Mouse (Mus musculus): ENCODE measurements at regions not wholly inside any gene's neighbourhood (a gene's known extent, or its start where the extent isn't known, plus 50 kb on each side); places are given as distances from the start of the nearest gene placed in this dataset.
"Not testable (repeated sequence)": the region's sequence is repeated elsewhere in the genome, so short reads cannot be mapped to it uniquely, and the experiment has no call there.

GRCm38 (mm10) chr12:113241373-113242193 is 55.9 kb downstream of the Tmem121 start:
- no peak for DNase-seq

GRCm38 (mm10) chr12:113242194-113242510 is 56.4 kb downstream of the Tmem121 start:
- no peak for DNase-seq

- DNase-seq: no peak
Observed at GRCm38 (mm10) chr12:113244685-113245084, 59.0 kb downstream of the Tmem121 start.

- DNase-seq: not testable (repeated sequence)
Observed at GRCm38 (mm10) chr12:113253446-113254424, 68.0 kb downstream of the Tmem121 start.

- no peak for DNase-seq
Observed at GRCm38 (mm10) chr12:113255331-113255730, 69.6 kb downstream of the Tmem121 start.

- no peak for DNase-seq
Observed at GRCm38 (mm10) chr12:113256628-113257027, 70.9 kb downstream of the Tmem121 start.

GRCm38 (mm10) chr12:113257243-113257642 is 71.5 kb downstream of the Tmem121 start:
- no peak for DNase-seq

- no peak for DNase-seq
Observed at GRCm38 (mm10) chr12:113259476-113259875, 73.7 kb downstream of the Tmem121 start.

GRCm38 (mm10) chr12:113260304-113260703 is 74.6 kb downstream of the Tmem121 start:
- no peak for DNase-seq

GRCm38 (mm10) chr12:113275934-113276333 is 90.2 kb downstream of the Tmem121 start:
- no peak for DNase-seq

- no peak for DNase-seq
Observed at GRCm38 (mm10) chr12:113276355-113276942, 90.7 kb downstream of the Tmem121 start.

- no peak for DNase-seq
Observed at GRCm38 (mm10) chr12:113277741-113278140, 92.0 kb downstream of the Tmem121 start.

GRCm38 (mm10) chr12:113292029-113292809 is 106.5 kb downstream of the Tmem121 start:
- no peak for DNase-seq

GRCm38 (mm10) chr12:113295924-113296323 is 110.2 kb downstream of the Tmem121 start:
- no peak for DNase-seq

GRCm38 (mm10) chr12:113305973-113306372 is 120.2 kb downstream of the Tmem121 start:
- DNase-seq: no peak

GRCm38 (mm10) chr12:113313319-113313718 is 127.6 kb downstream of the Tmem121 start:
- no peak for DNase-seq

- DNase-seq: no peak
Observed at GRCm38 (mm10) chr12:113314624-113315023, 128.9 kb downstream of the Tmem121 start.

GRCm38 (mm10) chr12:113321086-113321485 is 135.4 kb downstream of the Tmem121 start:
- DNase-seq: peak; percentile 3 to 6

GRCm38 (mm10) chr12:113322173-113322572 is 136.4 kb downstream of the Tmem121 start:
- no peak for DNase-seq

- no peak for DNase-seq
Observed at GRCm38 (mm10) chr12:113327851-113328250, 142.1 kb downstream of the Tmem121 start.

- DNase-seq: no peak
Observed at GRCm38 (mm10) chr12:113330266-113330665, 144.5 kb downstream of the Tmem121 start.

- no peak for DNase-seq
Observed at GRCm38 (mm10) chr12:113332226-113332625, 146.5 kb downstream of the Tmem121 start.

All from kidney, adult 8-10 months (tissue).